ENCODE assay signal across 32 mouse cellular contexts in the genomic region with DNA sequence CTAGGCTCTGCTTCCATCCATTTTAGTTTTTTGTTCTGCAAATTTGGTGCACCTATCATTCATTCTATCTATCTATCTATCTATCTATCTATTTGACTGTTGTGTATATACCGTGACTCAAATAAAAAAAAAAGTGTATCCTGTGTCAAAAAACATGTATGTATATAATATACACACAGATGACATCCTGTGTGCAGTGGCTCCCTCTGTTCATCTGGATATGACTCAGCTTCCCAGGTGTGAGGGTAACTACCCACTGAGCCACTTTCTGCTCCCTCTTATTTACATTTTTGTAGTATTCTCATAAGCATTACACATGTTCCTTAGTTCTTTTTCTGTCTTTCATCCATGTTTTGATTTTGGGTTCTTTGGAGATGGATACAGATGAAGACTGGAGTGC.
"Had no signal": no experiment of that assay in that cellular context is flagged by ENCODE, and none has a peak within 500 bp of the region (broad histone marks: within the 10 kb centered on the region; RNA-seq: fewer than 3 reads in every experiment).

No protein-coding gene starts in this region.

- H3K9me3 ChIP-seq: limb, embryonic 10.5 days; limb, embryonic 12.5 days; limb, embryonic 13.5 days; limb, embryonic 15.5 days; liver, embryonic 12.5 days; liver, embryonic 13.5 days; liver, embryonic 15.5 days; lung, embryonic 15.5 days; megakaryocyte, embryonic 14.5 days; midbrain, embryonic 10.5 days; midbrain, embryonic 12.5 days; midbrain, embryonic 13.5 days; midbrain, embryonic 15.5 days; neural tube, embryonic 12.5 days had no signal

- ATAC-seq: liver, embryonic 12.5 days; liver, postnatal 0 days; lung, postnatal 0 days; midbrain, embryonic 13.5 days; midbrain, embryonic 15.5 days; midbrain, embryonic 16.5 days had no signal

- H3K4me3 ChIP-seq: limb, embryonic 10.5 days; limb, embryonic 12.5 days; limb, embryonic 13.5 days; limb, embryonic 15.5 days; liver, embryonic 12.5 days; liver, embryonic 13.5 days; liver, embryonic 15.5 days; lung, embryonic 15.5 days; megakaryocyte, embryonic 14.5 days; midbrain, embryonic 10.5 days; midbrain, embryonic 12.5 days; midbrain, embryonic 13.5 days; midbrain, embryonic 15.5 days; myocyte; neural tube, embryonic 12.5 days had no signal

- H3K9ac ChIP-seq: limb, embryonic 12.5 days; limb, embryonic 13.5 days; limb, embryonic 15.5 days; liver, embryonic 12.5 days; liver, embryonic 13.5 days; liver, embryonic 14.5 days; liver, embryonic 15.5 days; liver, postnatal 0 days; lung, embryonic 14.5 days; lung, embryonic 15.5 days; midbrain, embryonic 12.5 days; midbrain, embryonic 13.5 days; midbrain, embryonic 15.5 days; neural tube, embryonic 12.5 days had no signal

- H3K27ac ChIP-seq: limb, embryonic 10.5 days; limb, embryonic 12.5 days; limb, embryonic 13.5 days; limb, embryonic 15.5 days; liver, embryonic 12.5 days; liver, embryonic 13.5 days; liver, embryonic 14.5 days; liver, embryonic 15.5 days; lung, embryonic 15.5 days; macrophage; midbrain, embryonic 10.5 days; midbrain, embryonic 12.5 days; midbrain, embryonic 13.5 days; midbrain, embryonic 15.5 days; neural tube, embryonic 12.5 days had no signal

- H3K4me1 ChIP-seq: limb, embryonic 10.5 days; limb, embryonic 12.5 days; limb, embryonic 13.5 days; limb, embryonic 15.5 days; liver, embryonic 15.5 days; lung, embryonic 15.5 days; midbrain, embryonic 10.5 days; midbrain, embryonic 12.5 days; midbrain, embryonic 13.5 days; midbrain, embryonic 15.5 days; neural tube, embryonic 12.5 days had no signal

- DNase-seq: left cerebral cortex, postnatal 4 days; liver; liver, embryonic 13.5 days; liver, postnatal 0 days; lung, adult 18-20 months; lung, adult 2 months; lung, embryonic 14.5 days; lung, postnatal 10 days; lung, postnatal 14 days; lung, postnatal 36 days; lung, postnatal 4 days; midbrain, embryonic 14.5 days had no signal

- H3K4me2 ChIP-seq: limb, embryonic 12.5 days; limb, embryonic 13.5 days; limb, embryonic 15.5 days; liver, embryonic 11.5 days; liver, embryonic 12.5 days; liver, embryonic 13.5 days; liver, embryonic 15.5 days; lung, embryonic 14.5 days; lung, embryonic 15.5 days; midbrain, embryonic 11.5 days; midbrain, embryonic 12.5 days; midbrain, embryonic 13.5 days; midbrain, embryonic 15.5 days; neural tube, embryonic 12.5 days had no signal

- H3K27me3 ChIP-seq: limb, embryonic 12.5 days; limb, embryonic 13.5 days; limb, embryonic 15.5 days; liver, embryonic 12.5 days; liver, embryonic 13.5 days; liver, embryonic 15.5 days; lung, embryonic 15.5 days; megakaryocyte, embryonic 14.5 days; midbrain, embryonic 12.5 days; midbrain, embryonic 13.5 days; midbrain, embryonic 15.5 days; neural tube, embryonic 12.5 days had no signal
